Mouse (Mus musculus) layer of hippocampus, adult 11-12 months (tissue): ENCODE measurements at regions not wholly inside any gene's neighbourhood (a gene's known extent, or its start where the extent isn't known, plus 50 kb on each side); places are given as distances from the start of the nearest gene placed in this dataset.
A peak's percentile ranks its signal among the peaks of the same experiment; 100 is the strongest.

Source experiments
- DNase-seq: peaks from one replicate; pipeline ENCODE4 v3.0.0; 2022; ENCODE audit warnings: low spot score

GRCm38 (mm10) chr1:94221006-94221405 lies 168.7 kb upstream of the Pdcd1 start:
- no peak for DNase-seq

DNA sequence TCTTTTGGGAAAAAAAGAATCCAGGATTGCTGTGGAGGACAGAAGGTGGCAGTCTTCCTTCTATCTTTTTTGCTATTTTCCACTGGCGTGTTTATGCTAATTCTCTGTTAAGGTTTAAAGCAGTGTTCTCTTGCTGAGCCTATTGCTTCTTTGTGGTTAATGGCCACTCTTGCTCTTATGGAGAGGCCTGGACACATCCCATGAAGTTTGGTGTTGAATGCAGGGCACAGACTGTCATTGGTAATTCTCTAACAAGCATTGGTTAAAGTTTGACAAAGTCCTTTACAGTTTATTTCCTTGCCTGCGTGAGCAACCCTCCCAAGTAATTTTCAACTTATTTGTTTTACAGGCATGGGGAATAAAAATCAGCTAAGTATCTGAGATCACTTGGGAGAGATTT lies 165.1 kb upstream of the Pdcd1 start:
- no peak for DNase-seq

DNA sequence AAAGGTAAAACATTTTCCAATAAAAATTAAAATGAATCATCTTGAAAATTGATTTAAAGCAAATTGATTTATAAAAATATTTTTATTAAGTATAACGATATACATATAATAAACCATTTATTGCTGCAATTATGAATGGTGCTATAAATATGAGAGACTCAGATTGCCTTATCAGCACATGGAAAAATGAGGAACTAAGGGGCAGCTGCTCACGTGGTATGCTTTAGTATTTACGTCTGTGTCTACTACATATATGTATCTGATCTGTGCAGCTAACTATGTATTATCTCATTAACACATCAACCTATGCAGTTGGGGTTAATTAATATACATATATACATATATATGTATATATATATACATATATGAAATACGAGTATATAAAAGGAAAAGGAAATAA lies 156.6 kb upstream of the Pdcd1 start:
- DNase-seq, result no peak

DNA sequence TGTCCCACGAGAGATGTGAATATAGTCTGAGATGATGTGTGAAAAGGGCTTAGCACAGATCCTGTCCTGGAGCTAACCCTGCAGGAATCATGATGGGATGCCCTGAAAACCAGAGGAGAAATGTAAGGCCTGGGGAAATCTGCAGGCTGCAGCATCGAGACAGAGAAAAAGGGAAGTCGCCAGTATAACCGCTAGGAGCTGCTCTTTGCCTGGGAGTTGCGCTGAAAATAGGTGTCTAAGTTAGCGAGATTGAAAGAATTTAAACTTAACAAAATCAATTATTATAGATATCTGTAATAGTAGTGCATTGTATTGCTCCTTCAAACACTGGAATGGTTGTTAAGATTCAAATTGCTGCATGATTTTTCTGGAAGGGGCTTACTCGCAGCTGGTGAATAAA lies 155.5 kb upstream of the Pdcd1 start:
- no peak for DNase-seq

DNA sequence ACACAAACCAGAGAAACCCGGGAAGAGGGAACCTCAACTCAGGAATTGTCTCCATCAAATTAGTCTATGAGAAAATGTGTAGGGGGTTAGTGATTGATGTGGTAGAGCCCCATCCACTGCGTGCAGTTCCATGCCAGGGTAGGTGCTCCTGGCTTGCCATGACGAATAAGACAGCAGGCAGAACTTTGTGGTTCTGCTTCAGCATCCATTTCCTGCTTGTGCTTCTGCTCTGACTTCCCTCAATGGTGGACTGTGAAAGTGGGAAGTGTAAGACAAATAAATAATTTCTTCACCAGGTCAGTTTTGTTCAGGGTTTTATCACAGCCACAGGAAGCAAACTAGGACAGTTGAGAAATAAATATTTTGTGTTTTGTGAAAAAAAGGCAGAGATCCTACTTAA lies 150.9 kb upstream of the Pdcd1 start:
- DNase-seq, result no peak

GRCm38 (mm10) chr1:94183876-94184275 lies 131.5 kb upstream of the Pdcd1 start:
- DNase-seq, result peak; percentile 7

DNA sequence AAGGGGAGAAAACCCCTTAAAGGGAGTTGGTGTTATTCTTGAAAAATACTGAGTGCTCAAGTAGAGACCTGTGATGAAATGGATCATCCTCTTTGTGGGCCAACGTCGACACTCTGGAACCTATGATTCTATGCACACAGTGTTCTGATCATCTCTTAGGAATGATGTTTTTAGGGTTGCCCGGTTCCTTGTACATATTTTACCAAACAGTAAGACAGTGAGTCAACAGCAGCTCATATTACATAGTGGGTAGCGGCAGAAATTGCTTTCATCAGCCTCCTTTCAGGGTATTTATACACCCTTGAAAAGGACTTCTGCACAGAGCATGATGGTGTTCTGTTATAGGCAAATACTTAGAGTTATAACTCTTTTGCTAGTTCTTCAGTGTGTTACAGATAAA lies 97.6 kb upstream of the Pdcd1 start:
- no peak for DNase-seq

DNA sequence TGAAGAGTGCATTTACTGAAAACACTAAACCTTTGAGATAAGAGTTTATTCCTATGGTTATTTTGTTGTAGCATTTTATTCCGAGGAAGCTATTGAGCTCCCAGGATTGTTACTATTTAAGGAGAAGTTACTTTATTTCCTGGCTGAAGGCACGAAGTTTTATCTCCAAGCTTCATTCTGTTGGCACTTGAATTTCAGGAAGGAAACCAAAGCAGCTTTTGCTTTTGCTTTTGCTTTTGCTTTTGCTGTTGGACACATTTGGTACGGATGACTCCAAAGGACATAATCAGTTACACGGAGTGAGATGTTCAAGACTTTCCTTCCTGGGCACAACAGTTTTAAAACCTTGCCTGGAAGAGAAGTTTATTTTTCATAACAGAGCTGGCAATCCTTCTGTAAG lies 94.7 kb upstream of the Pdcd1 start:
- no peak for DNase-seq

- DNase-seq, result no peak
These were observed 88.2 kb upstream of the Pdcd1 start for GRCm38 (mm10) chr1:94140518-94140917.

DNA sequence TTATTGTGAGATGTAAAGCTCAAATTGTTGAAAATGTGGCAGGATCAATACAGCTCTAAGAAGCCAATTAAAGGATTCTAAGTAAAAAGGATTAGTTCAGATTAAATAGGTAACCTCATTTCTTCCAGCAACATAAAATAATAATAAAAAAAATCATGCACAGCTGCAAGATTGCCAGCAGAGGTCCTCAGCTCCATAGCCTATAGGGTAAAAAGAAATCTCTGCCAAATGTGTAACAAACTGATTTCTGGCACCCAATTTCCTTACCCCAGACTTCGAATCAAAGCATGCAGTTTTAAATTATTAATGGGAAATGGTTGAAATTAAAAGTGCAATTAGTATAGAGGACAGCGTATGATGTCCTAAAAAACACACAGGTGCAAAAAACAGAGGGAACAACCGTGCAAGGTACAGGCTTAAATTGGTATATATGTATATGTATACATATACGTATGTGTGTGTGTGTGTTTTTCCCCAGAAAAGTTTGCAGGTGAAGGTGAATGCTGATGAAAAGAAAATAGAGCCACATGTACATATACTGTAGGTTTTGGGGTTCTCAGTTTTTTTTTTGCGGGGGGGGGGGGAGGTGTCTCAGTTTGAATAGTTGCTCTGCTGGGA lies 87.2 kb upstream of the Pdcd1 start:
- no peak for DNase-seq

GRCm38 (mm10) chr1:94136731-94137130 lies 84.4 kb upstream of the Pdcd1 start:
- peak; percentile 27 for DNase-seq
